Comparison of ENCODE assay signal across 22 mouse cellular contexts in genomic region chr8:9069845-9070244, GRCm38 (mm10).
"Had no signal": no experiment of that assay in that cellular context is flagged by ENCODE, and none has a peak within 500 bp of the region (broad histone marks: within the 10 kb centered on the region; RNA-seq: fewer than 3 reads in every experiment).

No protein-coding gene starts in this region.

- H3K4me3 ChIP-seq: limb, embryonic 12.5 days; limb, embryonic 15.5 days; megakaryocyte, embryonic 14.5 days; midbrain, embryonic 10.5 days; midbrain, embryonic 13.5 days; myocyte; neural tube, embryonic 13.5 days had no signal

- ATAC-seq: hindbrain, postnatal 0 days; inflammation-experienced regulatory T-cells, adult 6 months; liver, postnatal 0 days; midbrain, embryonic 13.5 days; midbrain, embryonic 16.5 days had no signal

- H3K4me1 ChIP-seq: limb, embryonic 12.5 days; limb, embryonic 15.5 days; megakaryocyte, embryonic 14.5 days; midbrain, embryonic 13.5 days; neural tube, embryonic 13.5 days had no signal

- H3K4me2 ChIP-seq: limb, embryonic 12.5 days; limb, embryonic 15.5 days; liver, embryonic 11.5 days; midbrain, embryonic 13.5 days; neural tube, embryonic 13.5 days had no signal

- H3K9ac ChIP-seq: limb, embryonic 12.5 days; limb, embryonic 15.5 days; liver, embryonic 14.5 days; liver, postnatal 0 days; midbrain, embryonic 13.5 days; neural tube, embryonic 13.5 days had no signal

- H3K36me3 ChIP-seq: limb, embryonic 12.5 days; limb, embryonic 15.5 days; midbrain, embryonic 10.5 days; midbrain, embryonic 13.5 days; neural tube, embryonic 13.5 days had no signal

- DNase-seq: kidney, adult 18-20 months; kidney, postnatal 10 days; kidney, postnatal 4 days; left cerebral cortex, postnatal 4 days; liver, postnatal 0 days; retina, postnatal 1 day; right cerebral cortex, postnatal 25 days; spleen, adult 18-20 months; thymus, adult 18-20 months; thymus, postnatal 36 days had no signal

- H3K27ac ChIP-seq: hindbrain, postnatal 0 days; limb, embryonic 12.5 days; limb, embryonic 15.5 days; liver, embryonic 14.5 days; midbrain, embryonic 10.5 days; midbrain, embryonic 13.5 days; neural tube, embryonic 13.5 days had no signal

- H3K27me3 ChIP-seq: limb, embryonic 12.5 days; limb, embryonic 15.5 days; megakaryocyte, embryonic 14.5 days; midbrain, embryonic 13.5 days; neural tube, embryonic 13.5 days had no signal

- H3K9me3 ChIP-seq: limb, embryonic 12.5 days; limb, embryonic 15.5 days; megakaryocyte, embryonic 14.5 days; midbrain, embryonic 10.5 days; midbrain, embryonic 13.5 days; neural tube, embryonic 13.5 days had no signal
